Mouse (Mus musculus) stomach, embryonic 14.5 days (tissue): ENCODE measurements around the gene Tmem33. TPM values are rescaled to one million over a fixed set of nuclear protein-coding genes. Genes with fewer than 3 reads are reported as not detected.

Source experiments
- ATAC-seq: fragments of 200-750 bp; cut with Nextera tagmentation; 2 replicates; pipeline ENCODE4 v1.8.0; 2017; ENCODE audit warnings: low read depth, moderate TSS enrichment; ENCODE audit not compliant: insufficient number of reproducible peaks, insufficient read depth, low FRiP score
- H3K27ac ChIP-seq: fragments of 300-500 bp; sonication (generic); 2 replicates; pipeline ENCODE4 v1.5.1; 2014; ENCODE audit warnings: mild to moderate bottlenecking, low read length, moderate library complexity, mixed read lengths
- H3K27me3 ChIP-seq: fragments of 300-500 bp; sonication (generic); 2 replicates; pipeline ENCODE4 v1.6.1; 2014; ENCODE audit warnings: low read length, control low read depth, mixed read lengths; ENCODE audit not compliant: control insufficient read depth, insufficient read depth
- H3K36me3 ChIP-seq: fragments of 300-500 bp; sonication (generic); 2 replicates; pipeline ENCODE4 v1.6.1; 2014; ENCODE audit warnings: mild to moderate bottlenecking, control low read depth, low read length, moderate library complexity, mixed read lengths; ENCODE audit not compliant: control insufficient read depth, insufficient read depth
- H3K4me1 ChIP-seq: fragments of 300-500 bp; sonication (generic); 2 replicates; pipeline ENCODE4 v1.6.1; 2014; ENCODE audit warnings: low read length, control low read depth, mixed read lengths; ENCODE audit not compliant: control insufficient read depth, insufficient read depth
- H3K4me2 ChIP-seq: fragments of 300-500 bp; sonication (generic); replicated peaks from 2 replicates; pipeline ENCODE4 v1.6.1; 2014; ENCODE audit warnings: low read depth, low read length, control low read depth
- H3K4me3 ChIP-seq: fragments of 300-500 bp; sonication (generic); 2 replicates; pipeline ENCODE4 v1.5.1; 2014; ENCODE audit warnings: low read depth, low read length, control low read depth
- H3K9ac ChIP-seq: fragments of 300-500 bp; sonication (generic); replicated peaks from 2 replicates; pipeline ENCODE4 v1.6.1; 2014; ENCODE audit warnings: low read depth, mild to moderate bottlenecking, control low read depth, low read length, moderate library complexity, mixed read lengths
- H3K9me3 ChIP-seq: fragments of 300-500 bp; sonication (generic); 2 replicates; pipeline ENCODE4 v1.6.1; 2016; ENCODE audit warnings: low read depth, low read length, control low read depth; ENCODE audit not compliant: control insufficient read depth
- WGBS: fragments of 180-500 bp; shearing (Covaris S2); extraction: QIAGEN DNeasy Blood & Tissue Kit; methylation state at CpG from one replicate; pipeline ENCODE4 v1.1.7; 2014; 5-methylcytosine and 5-hydroxymethylcytosine counted together
- polyA plus RNA-seq: library from polyadenylated mRNA; unstranded; fragments of >200 nt; fragmentation: Nextera tagmentation; extraction: Ambion mirVana; gene quantifications from 2 replicates; pipeline ENCODE4 v1.2.1, GENCODE M21; 2014

Tmem33 gene
- polyA plus RNA-seq: 79.1 and 83.3 TPM in 2 replicates

GRCm38 (mm10) chr5:67260531-67261371 is at the start of gene Tmem33:
TSS of gene Tmem33 (plus strand) at chr5:67260565.
- H3K4me2 ChIP-seq: peak within 1 kb of the TSS; percentile 58
- no peaks in the 10 kb centered on the region for H3K9me3 ChIP-seq
- peak within 1 kb of the TSS; percentile 77 for H3K27ac ChIP-seq
- H3K4me1 ChIP-seq: peaks cover 3% of the 10 kb centered on the region; the same call in 1 of the 2 replicates
- ATAC-seq: peak; percentile 90
- peak within 1 kb of the TSS; percentile 70 for H3K4me3 ChIP-seq
- no peaks in the 10 kb centered on the region for H3K27me3 ChIP-seq
- under 1% methylated on average over 67 of the region's 67 CpGs for WGBS
- peaks cover 18% of the 10 kb centered on the region; the same call in 1 of the 2 replicates for H3K36me3 ChIP-seq
- H3K9ac ChIP-seq: peak within 1 kb of the TSS; percentile 64

- 13% methylated on average over 5 of the region's 5 CpGs for WGBS
- peaks cover 35% of the 10 kb centered on the region for H3K27me3 ChIP-seq
Observed at GRCm38 (mm10) chr5:67213168-67213567, 47.2 kb upstream of the Tmem33 start.

GRCm38 (mm10) chr5:67215121-67216030 is 45.0 kb upstream of the Tmem33 start:
- no peaks in the 10 kb centered on the region for H3K9me3 ChIP-seq
- no peaks in the 10 kb centered on the region for H3K4me1 ChIP-seq
- 1% methylated on average over 28 of the region's 28 CpGs for WGBS
- peak overlapping the region; percentile 3; the same call in 1 of the 2 replicates for H3K27ac ChIP-seq
- no peaks in the 10 kb centered on the region for H3K36me3 ChIP-seq
- H3K4me2 ChIP-seq: no peak overlapping the region
- no peak overlapping the region for H3K9ac ChIP-seq
- H3K4me3 ChIP-seq: no peak overlapping the region
- ATAC-seq: no peak
- peaks cover 52% of the 10 kb centered on the region for H3K27me3 ChIP-seq

More at GRCm38 (mm10) chr5:67213168-67213567, 47.2 kb upstream of the Tmem33 start:
- H3K27ac ChIP-seq: no peak overlapping the region
- no peaks in the 10 kb centered on the region for H3K36me3 ChIP-seq
- no peak for ATAC-seq
- no peak overlapping the region for H3K9ac ChIP-seq
- H3K4me2 ChIP-seq: no peak overlapping the region
- H3K9me3 ChIP-seq: no peaks in the 10 kb centered on the region
- H3K4me1 ChIP-seq: no peaks in the 10 kb centered on the region
- H3K4me3 ChIP-seq: no peak overlapping the region

GRCm38 (mm10) chr5:67216031-67216778 is 44.2 kb upstream of the Tmem33 start:
- Histone ChIP-seq H3K4me1 (no peaks in the 10 kb centered on the region), H3K4me3 (no peak overlapping the region), H3K4me2 (no peak overlapping the region), H3K36me3 (no peaks in the 10 kb centered on the region), H3K9ac (no peak overlapping the region), H3K9me3 (no peaks in the 10 kb centered on the region), H3K27ac (peak overlapping the region; percentile 3; the same call in 1 of the 2 replicates), H3K27me3 (peaks cover 53% of the 10 kb centered on the region)
- WGBS: under 1% methylated on average over 49 of the region's 49 CpGs
- no peak for ATAC-seq

- no peak overlapping the region for H3K9ac ChIP-seq
- no peaks in the 10 kb centered on the region for H3K4me1 ChIP-seq
- WGBS: 2% methylated on average over 9 of the region's 9 CpGs
- H3K27ac ChIP-seq: peak overlapping the region; percentile 3; the same call in 1 of the 2 replicates
- no peak for ATAC-seq
- no peaks in the 10 kb centered on the region for H3K9me3 ChIP-seq
- peaks cover 58% of the 10 kb centered on the region for H3K27me3 ChIP-seq
- no peak overlapping the region for H3K4me2 ChIP-seq
- no peaks in the 10 kb centered on the region for H3K36me3 ChIP-seq
- no peak overlapping the region for H3K4me3 ChIP-seq
Observed at GRCm38 (mm10) chr5:67216779-67217095, 43.6 kb upstream of the Tmem33 start.

GRCm38 (mm10) chr5:67221901-67222300 is 38.5 kb upstream of the Tmem33 start:
- no peaks in the 10 kb centered on the region for H3K36me3 ChIP-seq
- WGBS: 7% methylated on average over 6 of the region's 6 CpGs
- peaks cover 76% of the 10 kb centered on the region for H3K27me3 ChIP-seq
- no peaks in the 10 kb centered on the region for H3K4me1 ChIP-seq
- H3K27ac ChIP-seq: peak overlapping the region; percentile 69; the same call in 1 of the 2 replicates
- ATAC-seq: no peak
- peaks cover 3% of the 10 kb centered on the region; the same call in 1 of the 2 replicates for H3K9me3 ChIP-seq
- no peak overlapping the region for H3K9ac ChIP-seq
- H3K4me2 ChIP-seq: no peak overlapping the region; the same call in 1 of the 2 replicates
- no peak overlapping the region for H3K4me3 ChIP-seq

- H3K36me3 ChIP-seq: no peaks in the 10 kb centered on the region
- H3K27me3 ChIP-seq: peaks cover 81% of the 10 kb centered on the region
- 1% methylated on average over 44 of the region's 44 CpGs for WGBS
- no peaks in the 10 kb centered on the region for H3K4me1 ChIP-seq
- peak overlapping the region; percentile 69 for H3K27ac ChIP-seq
- H3K4me2 ChIP-seq: peak overlapping the region; percentile 30
- peak; percentile 25; the same call in 1 of the 2 replicates for ATAC-seq
- peak overlapping the region; percentile 10; the same call in 1 of the 2 replicates for H3K4me3 ChIP-seq
- no peak overlapping the region for H3K9ac ChIP-seq
- peaks cover 3% of the 10 kb centered on the region; the same call in 1 of the 2 replicates for H3K9me3 ChIP-seq
Observed at GRCm38 (mm10) chr5:67222440-67223390, 37.6 kb upstream of the Tmem33 start.
